Mouse (Mus musculus) c-Kit-positive CD71-negative TER-119-negative erythroid progenitor cells, embryonic 14.5 days (primary cell): ENCODE data around the gene Hax1.

ENCODE experiments used
- DNase-seq: peaks from one replicate; pipeline ENCODE4 v3.0.0-alpha.2; 2013; ENCODE audit warnings: low read depth

The Hax1 gene

DNA sequence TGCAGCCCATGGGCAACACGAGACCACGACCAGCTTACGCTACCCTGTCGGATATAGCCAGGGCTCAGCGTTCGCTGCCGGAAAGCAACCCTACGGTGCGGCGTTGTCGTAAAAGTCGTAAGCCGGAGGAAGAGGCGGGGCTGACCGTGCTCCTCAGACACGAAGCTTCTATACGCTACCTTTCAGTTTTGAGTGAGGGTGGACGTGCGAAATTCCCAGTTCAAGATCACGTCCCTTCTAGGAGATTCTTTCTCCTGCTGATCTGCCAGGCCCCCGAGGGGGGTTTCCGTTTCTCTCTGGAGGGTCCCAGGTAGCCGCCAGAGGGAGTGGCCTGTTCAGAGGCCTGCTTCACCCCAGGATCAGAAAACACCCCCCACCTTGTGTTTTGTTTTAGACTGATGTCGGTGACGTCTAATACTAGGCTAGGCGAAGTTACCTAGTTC, at the start of gene Hax1:
TSS of gene Hax1 (minus strand) at position 169 of the 443 bp plus-strand sequence.
- DNase-seq: peak; percentile 88

- DNase-seq: no peak
Measured at GRCm38 (mm10) chr3:90036263-90036662, 37.7 kb upstream of the Hax1 start.

DNA sequence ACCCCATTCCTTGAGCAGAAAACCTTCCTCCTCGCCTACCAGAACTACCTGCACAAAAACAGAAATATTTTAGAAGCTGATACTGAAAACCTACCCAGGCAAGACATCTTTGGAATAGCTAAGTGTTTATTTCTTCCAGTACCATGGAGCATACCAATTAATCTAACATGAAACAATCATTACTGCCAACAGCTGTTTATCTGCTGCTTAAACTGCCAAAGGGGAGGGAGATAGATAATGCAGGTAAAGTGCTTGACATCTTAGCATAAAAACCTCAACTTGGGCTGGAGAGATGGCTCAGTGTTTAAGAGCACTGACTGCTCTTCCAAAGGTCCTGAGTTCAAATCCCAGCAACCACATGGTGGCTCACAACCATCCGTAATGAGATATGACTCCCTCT, 36.1 kb upstream of the Hax1 start:
- no peak for DNase-seq

GRCm38 (mm10) chr3:90016626-90017025, 18.0 kb upstream of the Hax1 start:
- no peak for DNase-seq

GRCm38 (mm10) chr3:90010291-90010690, 11.7 kb upstream of the Hax1 start:
- no peak for DNase-seq

DNA sequence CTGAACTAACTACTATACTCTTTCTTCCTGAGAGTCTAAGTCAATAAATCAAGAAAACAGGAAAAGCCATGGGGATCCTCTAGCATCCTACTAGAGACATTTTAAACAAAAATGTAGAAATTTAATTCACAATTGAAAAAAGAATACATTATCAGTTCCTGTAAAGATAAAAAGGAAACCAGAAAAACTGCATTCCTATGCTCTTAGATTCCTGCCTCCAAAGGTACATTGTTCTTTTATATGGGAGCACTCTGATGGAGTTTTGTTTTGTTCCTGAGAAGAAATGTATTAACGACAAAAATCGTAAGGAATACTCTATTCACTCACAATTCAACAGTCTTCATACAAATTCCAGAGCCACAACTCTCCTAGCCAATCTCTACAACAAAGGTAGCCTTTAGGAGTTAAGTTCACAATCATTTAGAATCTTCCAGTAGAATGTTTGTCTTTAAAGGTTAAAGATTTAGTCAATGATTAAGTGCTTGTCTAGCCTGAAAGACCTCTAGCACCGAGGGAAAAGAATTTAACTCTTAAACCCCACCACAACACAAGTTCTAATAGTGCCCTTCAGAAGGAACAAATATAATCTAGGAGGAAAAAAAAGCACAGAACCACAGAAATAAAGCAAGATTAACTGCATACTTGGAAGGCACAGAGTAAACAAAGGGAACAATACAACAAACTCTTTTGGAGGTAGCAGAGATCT, 5.7 kb upstream of the Hax1 start:
- DNase-seq: no peak

DNA sequence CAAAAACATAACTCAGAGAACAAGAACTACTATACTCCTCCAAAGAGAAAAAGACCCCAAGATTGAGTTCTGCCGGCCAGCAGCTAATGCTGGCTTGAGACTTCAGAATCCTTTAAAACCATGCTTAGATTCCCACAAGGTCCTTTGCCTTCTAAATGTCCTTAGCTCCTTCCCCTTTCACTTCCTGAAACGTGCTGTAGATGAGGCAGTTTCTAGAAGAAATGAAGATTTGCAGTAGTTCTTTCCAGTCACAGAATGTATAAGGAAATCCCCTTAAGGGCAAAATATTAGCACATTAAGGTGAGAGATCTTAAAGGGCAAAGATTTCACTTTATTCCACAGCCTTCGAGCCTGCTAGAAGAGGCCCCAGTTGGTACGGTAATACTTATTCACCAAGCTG, 1.2 kb upstream of the Hax1 start:
- no peak for DNase-seq

GRCm38 (mm10) chr3:89999090-89999489, 510 bp upstream of the Hax1 start:
- DNase-seq: no peak

- DNase-seq: no peak
Measured at GRCm38 (mm10) chr3:89997791-89998495, 637 bp downstream of the Hax1 start.

DNA sequence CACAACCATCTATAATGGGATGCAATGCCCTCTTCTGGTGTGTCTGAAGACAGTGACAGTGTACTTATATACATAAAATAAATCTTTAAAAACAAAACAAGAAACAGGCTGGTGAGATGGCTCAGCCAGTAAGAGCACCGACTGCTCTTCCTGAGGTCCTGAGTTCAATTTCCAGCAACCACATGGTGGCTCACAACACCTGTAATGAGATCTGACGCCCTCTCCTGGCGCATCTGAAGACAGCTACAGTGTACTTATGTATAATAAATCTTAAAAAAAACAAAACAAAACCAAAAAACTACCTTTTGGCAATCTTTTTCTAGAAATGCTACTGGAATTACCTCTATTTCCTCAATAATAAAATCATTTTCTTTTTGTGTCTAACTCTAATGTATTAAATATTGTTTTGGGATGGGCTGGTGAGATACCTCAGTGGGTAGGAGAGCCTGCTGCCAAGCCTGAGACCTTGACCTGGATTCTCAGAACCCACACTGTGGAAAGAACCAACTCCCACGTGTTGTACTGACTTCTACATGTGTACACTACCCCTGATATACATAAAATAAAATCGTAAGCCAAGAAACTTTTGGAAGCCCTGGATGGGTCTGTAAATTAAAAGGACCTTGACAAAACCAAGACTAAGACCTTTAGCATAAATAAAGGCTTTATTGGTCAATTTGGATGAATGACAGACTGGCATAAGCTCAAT, 3.6 kb downstream of the Hax1 start:
- DNase-seq: no peak

GRCm38 (mm10) chr3:89987822-89988221, 10.8 kb downstream of the Hax1 start:
- DNase-seq: no peak

GRCm38 (mm10) chr3:89987211-89987610, 11.4 kb downstream of the Hax1 start:
- DNase-seq: no peak

- DNase-seq: no peak
Measured at GRCm38 (mm10) chr3:89982426-89982825, 16.2 kb downstream of the Hax1 start.

- DNase-seq: no peak
Measured at GRCm38 (mm10) chr3:89976859-89977258, 21.7 kb downstream of the Hax1 start.

- DNase-seq: no peak
Measured at GRCm38 (mm10) chr3:89968509-89968908, 30.1 kb downstream of the Hax1 start.

GRCm38 (mm10) chr3:89966946-89967345, 31.6 kb downstream of the Hax1 start:
- DNase-seq: no peak

GRCm38 (mm10) chr3:89965972-89966371, 32.6 kb downstream of the Hax1 start:
- DNase-seq: no peak

GRCm38 (mm10) chr3:89965557-89965956, 33.0 kb downstream of the Hax1 start:
- DNase-seq: no peak

- peak; percentile 73 for DNase-seq
Measured at GRCm38 (mm10) chr3:89963926-89964739, 34.4 kb downstream of the Hax1 start.

- DNase-seq: no peak
Measured at GRCm38 (mm10) chr3:89963221-89963763, 35.3 kb downstream of the Hax1 start, which contains the start of gene Atp8b2. Atp8b2 (minus strand) TSS chr3:89963508.

DNA sequence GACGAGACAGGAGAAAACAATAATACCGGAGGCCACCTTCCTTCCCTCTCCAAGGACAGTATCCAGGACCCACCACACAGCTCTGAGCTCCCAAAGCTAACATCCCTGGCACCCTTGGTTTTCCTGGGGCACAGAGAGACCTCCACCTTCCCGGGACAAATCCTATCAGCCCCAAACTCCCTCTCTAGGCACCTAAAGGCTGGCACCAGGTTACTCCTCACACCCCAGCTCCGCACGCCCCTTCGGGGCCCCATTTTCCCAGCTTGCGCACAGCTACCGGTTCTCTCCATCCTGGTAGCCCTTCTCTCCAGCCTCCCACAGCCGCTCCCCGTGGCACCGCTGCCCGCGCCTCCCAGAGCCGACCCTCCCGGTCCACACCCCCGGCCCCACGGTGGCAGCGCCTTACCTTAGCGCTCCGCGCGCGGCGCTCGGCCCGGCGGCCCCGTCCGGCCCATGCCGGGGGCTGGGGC, 35.8 kb downstream of the Hax1 start:
- no peak for DNase-seq
